Mouse (Mus musculus) left cerebral cortex, postnatal 36 days (tissue): ENCODE results near the gene Mydgf. TPM values are rescaled to one million over a fixed set of nuclear protein-coding genes. Genes with fewer than 3 reads are reported as not detected.

Source experiments
- DNase-seq, 2 experiments: peaks; one replicate each; pipeline ENCODE4 v3.0.0; 2021 to 2022; ENCODE audit warnings: low spot score in 2 of 2, mixed read lengths in 1 of 2
- intact Hi-C: fragments of 180-260 bp; cut with DNase I; formaldehyde crosslinking; loops from one replicate; pipeline ENCODE4 v1.15.1; 2025
- total RNA-seq, 2 experiments: library from RNA; stranded (reverse); gene quantifications; 2 replicates each; pipeline ENCODE4 v1.2.3; 2021

Gene Mydgf
- total RNA-seq, 2 experiments from 2014 or later: 39.7 to 43.9 TPM

DNA sequence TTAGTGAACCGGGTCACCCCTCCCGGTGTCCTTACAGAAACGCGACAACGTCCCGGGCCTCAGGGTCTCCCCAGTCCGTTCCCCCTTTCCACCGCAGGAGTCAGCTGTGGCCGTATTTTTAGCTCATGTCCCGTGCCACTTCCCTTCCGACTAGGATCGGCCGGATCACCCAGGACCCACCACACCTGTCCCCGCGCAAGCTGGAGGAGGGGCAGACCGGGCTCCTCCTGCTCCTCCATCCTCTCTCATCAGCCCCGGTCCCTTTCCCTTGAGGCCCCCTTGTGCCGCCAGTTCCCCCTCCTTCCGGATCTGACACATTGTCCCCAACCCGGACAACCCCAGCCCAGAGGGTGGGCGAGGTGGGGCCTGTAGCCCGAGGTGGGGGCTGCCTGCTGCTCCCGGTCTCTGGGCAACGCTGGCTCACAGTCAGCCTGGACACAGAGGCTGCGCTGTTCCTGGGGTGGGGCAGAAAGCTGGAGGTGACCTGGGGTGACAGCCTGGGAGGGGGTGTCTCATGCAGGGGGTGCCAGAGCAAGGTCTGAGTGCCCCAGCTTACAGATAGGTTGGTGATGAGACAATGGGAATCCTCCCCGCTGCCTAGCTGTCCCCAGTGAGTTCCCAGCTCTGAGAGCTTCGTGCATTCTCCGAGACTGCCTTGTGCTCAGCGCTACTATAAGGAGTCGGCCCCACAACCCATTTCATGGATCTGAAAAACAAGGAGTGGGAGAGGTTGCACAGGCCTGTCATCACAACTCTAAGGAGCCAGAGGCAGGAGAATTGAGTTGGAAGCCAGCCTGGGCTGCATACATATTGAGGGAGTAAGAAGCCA is 34.7 kb downstream of the Mydgf start:
- DNase-seq: no peak
- intact Hi-C loops: no loop called here

DNA sequence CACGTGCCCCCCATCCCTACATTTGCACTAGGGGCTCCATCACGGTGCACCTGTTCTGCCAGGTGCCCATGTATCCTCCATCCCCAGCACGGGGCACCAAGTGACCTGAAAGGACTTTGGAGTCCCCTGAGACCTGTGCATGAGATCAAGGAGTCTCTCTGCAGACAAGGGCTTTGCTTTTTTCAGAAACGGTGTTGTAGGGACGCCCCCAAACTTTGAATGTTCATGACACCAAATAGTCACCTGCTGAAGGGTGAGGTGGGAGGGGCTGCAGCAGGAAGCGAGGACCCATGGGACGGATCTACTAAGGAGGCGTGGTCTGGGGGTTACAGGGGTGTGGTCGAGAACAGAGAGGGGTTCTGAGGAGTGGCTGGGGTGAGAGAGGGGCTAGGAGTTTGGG is 35.4 kb downstream of the Mydgf start:
- intact Hi-C loops: no loop called here
- no peak for DNase-seq

DNA sequence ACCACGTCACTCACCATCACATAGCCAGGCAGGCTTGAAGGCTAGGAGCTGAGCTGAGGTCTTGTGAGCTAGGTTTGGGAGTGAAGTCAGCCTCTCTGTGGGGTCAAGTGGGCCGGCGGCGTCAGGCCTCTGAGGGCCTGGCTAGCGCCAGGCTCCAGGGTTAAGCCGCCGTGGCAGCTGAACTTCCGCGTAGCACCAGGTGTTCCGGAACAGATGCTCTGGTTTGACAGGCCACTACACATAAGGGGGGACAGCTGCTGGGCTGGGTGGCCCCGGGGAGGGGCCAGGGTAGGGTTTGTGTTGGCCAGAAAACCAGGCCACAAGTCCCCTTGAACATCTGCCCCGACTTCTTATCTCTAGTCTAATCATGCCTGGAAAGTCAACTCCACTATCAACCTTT is 36.3 kb downstream of the Mydgf start:
- intact Hi-C loops: no loop called here
- DNase-seq: no peak

DNA sequence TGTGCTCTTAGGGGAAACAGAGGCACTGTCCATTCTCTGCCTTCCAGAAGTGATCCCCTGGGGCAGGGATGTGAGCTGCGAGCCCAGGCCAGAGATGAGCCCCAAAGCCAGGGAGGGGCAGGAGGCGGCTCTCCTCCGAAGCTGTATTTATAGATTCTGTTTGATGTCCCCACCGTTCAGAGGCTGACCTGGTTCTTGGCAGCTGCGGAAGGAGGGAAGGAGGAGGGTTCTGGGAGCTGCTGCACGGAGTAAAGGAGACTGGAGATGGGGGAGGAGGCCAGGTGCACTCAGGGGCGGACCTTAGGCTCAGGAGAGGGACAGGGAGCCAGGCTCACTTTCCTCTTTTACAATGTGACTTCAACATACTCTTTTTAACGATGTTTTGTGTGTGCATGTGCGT is 37.6 kb downstream of the Mydgf start:
- intact Hi-C loops: no loop called here
- DNase-seq: no peak

DNA sequence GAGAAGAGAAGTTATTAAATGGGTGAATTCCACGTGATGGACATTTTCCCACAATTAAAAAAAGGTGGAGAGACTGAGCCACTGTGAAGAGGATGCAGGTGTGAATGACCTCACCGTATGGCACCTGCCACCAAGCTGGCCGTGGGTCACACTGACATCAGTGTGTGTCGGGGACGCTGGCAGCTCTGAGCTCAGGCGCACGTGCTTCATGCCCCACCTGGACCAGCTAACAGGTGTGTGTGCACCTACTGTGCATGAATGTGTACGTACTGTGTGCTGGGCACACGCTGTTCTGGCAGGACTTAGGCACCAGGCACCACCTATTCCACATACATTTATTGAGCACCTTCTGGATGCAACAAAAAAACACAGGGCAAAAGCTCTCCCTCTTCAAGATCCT is 39.2 kb downstream of the Mydgf start:
- no peak for DNase-seq
- intact Hi-C loops: no loop called here

DNA sequence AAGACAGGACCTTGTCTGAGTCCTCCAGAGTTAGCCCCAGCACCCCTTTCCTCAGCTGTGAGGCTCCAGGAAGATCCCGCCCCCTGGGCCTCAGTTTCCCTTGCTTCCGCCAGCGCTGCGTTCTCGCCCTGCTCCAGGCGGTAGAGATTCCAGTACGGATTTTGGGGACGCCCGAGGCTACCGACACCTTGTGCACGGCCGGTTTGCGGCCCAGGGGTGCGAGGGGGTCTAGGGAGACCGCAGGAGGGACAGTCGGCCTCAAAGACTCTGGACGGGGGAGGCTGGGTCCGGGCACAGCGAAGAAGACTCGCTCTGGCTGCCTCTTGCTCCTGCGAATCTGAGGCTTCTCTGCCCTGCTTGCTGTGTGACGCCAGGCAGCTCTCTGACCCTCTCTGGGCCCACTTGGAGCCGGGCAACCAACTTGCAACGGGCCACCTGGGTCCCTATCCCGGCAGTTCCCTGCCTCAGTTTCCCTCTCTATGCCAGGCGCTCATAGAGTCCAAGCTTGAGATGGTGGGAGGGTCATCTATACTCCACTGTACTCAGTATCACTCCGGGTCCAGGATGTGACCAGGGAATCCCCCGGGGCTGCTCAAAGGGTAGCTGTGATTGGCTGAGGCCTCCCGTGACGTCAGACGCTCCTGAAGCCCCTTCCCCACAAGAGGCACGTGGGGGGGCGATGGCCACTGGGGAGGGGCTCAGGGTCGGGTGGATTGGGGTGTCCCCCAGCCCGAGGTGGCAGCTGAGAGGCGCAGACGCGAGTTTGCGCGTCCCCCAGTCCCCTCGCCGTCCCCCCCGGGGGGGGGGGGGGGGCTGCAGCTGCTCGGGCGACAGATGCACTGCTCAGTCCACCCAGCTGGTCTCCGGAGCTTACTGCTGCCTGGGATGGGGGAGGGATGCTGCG is 41.8 kb downstream of the Mydgf start:
- DNase-seq: peak; percentile 69 to 74
- intact Hi-C loops: no loop called here

DNA sequence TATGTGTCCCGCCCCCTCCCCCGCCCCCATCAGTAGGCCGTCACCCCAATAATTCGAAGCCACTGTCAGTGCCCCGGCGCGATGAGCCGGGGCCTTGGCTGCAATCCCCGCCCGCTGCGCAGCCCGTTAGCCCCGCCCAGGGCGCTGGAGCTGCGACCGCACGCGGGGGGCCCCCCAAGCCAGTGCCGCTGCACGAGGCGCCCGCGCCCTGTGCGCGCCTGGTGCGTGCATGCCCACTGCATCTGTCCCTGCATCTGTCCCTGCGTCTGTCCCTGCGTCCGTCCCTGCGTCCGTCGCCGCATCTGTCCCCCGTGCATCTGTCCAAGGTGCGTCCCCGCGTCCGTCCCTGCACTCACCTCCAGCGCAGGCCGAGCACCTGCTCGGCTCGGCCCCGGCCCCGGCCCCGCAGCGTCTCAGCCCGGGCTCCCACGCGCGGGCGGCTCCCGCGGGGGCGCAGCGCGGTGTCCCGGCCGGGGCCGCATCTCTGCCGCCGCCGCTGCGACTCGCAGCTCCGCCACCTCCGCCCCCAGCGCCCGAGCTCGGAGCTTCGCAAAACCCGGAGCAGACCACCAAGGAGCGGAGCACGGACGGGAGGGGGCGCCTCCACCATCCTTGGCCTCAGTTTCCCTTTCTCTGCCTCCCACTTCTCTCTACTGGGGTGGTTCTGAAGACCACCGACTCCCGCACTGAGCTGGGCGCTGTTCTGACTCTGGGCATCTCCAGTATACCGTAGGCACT is 43.7 kb downstream of the Mydgf start, which contains the start of gene Sema6b:
Gene Sema6b (minus strand): TSS at position 486 of the 738 bp plus-strand sequence.
- intact Hi-C loops: no loop called here
- DNase-seq: peak; percentile 86 to 88

DNA sequence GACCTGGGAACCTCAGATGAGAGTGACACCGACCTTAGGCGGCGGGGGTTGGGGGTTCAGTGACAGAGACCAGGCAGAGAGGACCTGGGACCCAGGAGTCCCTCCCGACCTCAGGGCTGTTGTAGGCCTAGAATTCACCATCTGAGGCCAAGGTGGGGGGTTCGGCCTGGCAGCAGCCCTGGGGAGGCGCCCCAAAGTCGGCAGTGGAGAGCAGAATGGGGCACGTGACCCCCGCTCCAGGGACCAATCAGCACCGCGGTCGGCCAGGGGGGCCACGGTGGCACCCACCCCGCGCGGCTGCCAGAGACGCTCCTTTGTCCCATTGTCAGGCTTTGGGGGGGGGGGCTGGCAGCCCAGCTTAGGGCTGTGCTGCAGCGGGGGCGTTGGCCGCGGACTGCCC is 44.4 kb downstream of the Mydgf start:
- intact Hi-C loops: no loop called here
- DNase-seq: peak in 1 of 2 experiments; percentile 52

DNA sequence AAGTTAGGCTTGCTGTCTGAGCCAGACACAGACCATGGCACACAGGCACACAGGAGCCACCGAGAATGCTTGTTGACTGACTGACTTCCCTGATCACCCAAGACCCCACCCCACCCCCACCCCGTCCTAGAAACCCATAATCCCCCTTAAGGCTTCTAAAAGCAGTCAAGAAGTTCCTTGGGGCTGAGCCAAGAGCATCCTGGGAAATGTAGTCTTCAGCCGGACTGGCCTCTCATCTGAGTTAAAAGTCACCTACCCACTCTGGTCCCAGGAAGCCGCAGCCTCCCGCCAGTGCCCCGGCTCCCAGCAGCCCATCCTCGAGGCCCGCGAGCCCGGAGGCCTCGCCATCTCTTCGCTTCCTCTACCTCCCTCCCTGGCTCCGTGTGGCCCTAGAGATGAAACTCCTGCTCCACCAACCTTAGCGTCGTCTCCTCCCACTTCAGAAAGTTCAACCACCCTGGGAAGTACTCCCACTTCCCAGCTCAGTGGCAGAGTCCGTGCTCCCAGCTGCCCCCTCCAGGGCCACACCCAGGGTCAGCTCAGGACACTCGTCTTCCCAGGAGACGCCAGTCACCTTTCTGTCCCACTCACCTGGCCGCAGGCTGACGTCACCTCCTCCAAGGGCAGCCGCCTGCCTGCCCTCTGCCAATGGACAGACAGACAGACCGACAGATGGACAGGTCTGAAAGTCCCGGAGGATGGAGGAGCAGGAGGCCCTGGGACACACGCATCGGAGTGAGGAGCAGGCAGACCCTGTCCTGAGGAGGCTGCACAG is 45.7 kb downstream of the Mydgf start:
- no peak for DNase-seq
- intact Hi-C loops: no loop called here

DNA sequence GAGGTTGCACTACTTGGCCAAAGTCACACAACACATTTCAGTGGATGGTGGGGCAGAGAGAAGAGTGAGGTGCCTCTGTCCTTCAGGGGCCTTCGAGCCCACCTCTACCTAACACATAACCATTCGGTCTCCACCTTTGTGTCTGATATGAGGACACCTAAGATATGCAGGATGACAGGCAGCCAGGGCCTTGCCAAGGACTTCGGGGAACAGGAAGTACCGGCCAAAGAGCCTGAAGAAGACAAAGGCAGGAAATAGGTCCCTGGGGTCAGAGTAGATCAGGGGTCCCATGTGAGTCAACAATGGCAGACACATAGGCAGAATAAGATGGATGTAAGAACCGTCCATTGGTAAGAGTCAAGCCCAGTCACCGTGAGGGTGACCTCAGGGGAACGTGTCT is 47.2 kb downstream of the Mydgf start:
- intact Hi-C loops: no loop called here
- DNase-seq: no peak

DNA sequence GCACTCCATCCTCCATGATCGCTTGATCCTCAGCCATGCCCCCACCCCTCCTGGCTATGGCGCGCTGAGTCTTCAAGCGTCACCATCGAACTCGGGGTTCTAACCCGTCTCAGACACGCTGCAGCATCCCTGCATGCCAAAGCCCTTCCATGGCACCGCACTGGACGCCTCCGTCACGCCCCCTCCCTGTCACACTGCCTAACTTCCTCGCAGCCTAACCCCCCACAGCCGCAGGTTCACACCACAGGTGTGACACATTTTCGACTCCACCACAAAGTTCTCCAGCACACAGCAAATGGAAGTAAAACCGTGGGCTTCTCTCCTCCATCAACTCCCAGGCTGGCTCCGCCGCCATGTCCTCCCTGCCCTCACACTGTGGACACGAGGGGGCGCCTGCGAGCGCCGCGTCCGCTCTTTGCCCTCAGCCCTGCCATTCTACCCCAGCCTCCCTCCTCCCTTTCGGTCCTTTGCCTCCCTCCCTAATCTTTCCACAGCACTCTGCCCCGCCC is 49.2 kb downstream of the Mydgf start:
- peak in 1 of 2 experiments; percentile 48 for DNase-seq
- intact Hi-C loops: loop anchor here (2.0 to 5.0 kb wide), 2 partner anchors 24 to 123 kb away; partner anchors contain the start of gene Fem1a

DNA sequence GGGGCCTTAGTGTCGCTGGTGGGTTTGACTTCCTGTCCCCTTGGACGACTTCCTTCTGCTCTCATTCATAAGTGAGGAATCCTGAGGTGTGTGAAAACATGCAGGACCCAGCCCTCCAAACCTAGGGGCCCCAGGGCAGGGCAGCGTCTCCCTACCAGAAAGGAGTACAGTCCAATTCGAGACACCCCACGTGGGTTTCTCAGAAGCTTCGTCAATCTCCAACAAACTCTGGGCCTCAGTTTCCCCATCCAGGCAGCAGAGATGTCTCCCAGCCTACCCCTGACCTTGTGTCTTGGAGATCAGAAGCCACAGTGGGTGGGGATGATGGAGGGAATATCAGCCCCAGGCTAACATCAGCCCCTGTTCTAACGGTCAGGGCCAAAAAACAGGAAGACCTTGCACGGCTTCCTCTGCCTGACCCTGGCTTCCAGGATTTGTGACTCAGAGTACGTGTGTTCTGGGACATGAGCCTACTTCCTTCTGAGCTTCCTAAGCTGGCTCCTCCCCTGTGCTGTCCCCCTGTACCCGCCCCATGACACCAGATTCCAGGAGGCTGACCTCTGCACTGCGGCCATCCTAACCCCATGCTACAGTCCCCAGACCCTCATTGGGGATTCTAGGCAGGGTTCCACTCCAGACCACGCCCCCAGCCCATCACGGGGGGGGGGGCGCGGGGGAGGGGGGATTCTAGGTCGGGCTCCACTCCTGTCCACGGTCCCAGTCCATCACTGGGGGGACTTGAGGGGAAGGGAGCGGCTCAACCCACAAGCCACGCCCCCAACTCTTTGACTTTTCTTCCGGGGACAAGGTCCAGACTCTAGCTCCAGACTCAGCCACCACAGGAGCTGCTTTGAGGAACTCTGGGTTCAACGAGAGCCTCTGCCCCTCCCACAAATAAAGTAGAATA is 50.0 kb downstream of the Mydgf start:
- DNase-seq: no peak
- intact Hi-C loops: loop anchor here (2.0 to 5.0 kb wide), 2 partner anchors 25 to 124 kb away; partner anchors contain the start of gene Fem1a

DNA sequence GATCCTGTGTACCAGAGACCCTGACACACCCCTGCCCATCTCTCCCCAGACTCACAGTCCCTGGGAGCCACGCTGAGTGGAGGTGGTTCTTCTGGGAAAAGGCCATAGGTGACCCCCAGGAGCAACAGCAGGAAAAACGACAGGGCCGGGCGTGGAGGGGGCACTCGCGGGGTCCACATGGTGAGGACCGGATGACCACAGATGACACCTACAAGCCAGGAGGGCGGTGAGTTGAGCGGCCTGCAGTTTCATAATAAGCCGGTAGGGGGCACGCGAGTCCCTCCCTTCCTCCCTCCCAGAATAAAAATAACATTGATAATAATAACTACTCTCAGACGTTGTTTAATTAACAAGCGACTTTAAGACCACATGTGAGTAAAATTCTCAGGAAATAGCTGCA is 51.1 kb downstream of the Mydgf start:
- DNase-seq: no peak
- intact Hi-C loops: loop anchor here (5.0 kb wide), 1 partner anchor 125 kb away; the partner anchor contains the start of gene Fem1a

DNA sequence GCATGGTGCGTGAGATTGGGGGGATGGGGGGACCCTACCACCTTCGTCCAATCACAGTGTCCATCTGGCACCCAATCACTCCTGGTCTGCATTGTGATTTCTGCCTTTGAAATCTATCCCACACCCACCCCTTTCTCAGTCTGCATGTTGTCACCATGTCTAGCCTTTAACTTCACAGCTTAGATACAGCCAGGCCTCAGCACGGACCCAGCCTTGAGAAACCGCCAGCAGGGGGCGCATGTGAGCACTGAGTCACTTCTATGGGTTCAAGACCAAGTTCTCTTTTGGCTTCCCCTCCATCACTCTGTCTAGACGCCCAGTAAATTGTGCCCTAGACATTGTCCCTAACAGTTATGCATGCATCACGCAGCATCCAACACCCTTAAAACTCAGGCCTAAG is 51.9 kb downstream of the Mydgf start:
- peak in 1 of 2 experiments; percentile 46 for DNase-seq

DNA sequence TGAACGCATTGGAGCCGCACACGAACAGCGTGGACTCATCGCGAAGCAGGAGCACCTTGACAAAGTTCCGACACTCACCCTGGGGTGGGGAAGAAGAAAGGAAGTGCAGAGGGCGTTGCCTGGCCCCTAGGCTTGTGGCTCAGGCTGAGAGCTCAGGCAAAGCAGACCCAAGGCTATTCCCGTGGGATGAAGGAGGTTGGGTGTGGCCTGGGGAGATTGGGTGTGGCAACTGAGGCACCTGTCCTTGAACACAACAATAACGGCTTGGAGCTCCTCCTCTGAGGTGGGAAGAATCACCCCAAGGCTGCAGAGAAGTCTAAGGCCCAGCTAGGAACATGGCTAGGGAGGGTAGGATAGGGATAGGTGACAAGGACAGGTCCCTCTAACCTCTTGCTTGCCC is 52.6 kb downstream of the Mydgf start:
- intact Hi-C loops: loop anchor here (5.0 kb wide), 1 partner anchor 126 kb away; the partner anchor contains the start of gene Fem1a
- no peak for DNase-seq

More for the DNA sequence above, 51.9 kb downstream of the Mydgf start:
- intact Hi-C loops: loop anchor here (5.0 kb wide), 1 partner anchor 125 kb away; the partner anchor contains the start of gene Fem1a

DNA sequence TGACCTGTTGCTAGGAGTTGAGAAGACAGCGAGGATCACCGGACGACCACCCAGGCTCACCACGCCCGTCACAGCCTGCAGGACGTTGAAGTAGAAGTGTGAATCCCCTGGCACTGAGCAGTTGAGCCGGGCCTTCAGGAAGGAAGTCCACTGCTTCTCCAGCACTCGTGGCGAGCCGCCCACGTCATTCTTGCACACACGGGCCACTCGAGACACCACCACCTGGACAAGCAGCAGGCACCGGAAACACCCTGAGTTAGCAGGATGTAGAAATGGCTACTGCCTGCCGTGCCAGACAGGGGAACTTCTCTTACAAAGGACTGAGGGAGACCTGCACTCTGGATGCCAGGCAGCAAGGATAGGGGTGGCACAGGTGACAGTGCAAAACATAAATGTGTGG is 55.5 kb downstream of the Mydgf start:
- intact Hi-C loops: no loop called here

DNA sequence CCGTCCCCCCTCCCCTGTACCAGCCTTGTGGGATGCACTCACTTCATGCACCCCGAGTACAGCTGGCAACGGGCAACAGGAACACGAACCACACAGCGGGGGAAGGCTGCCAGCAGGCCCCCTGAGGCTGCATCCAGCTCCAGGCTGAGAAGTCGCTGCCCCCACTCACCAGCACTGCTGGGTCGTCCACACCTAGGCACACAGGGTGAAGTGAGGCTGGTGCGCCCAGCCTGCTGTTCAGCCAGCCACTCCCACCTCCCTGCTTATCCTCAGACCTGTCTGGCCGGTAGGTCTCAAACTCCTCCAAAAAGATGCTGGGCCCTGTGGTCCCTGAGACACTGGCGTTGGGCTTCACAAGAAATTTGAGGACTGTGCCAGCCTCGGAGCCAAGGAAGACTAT is 57.5 kb downstream of the Mydgf start:
- intact Hi-C loops: no loop called here
- no peak for DNase-seq

More for the DNA sequence above, 55.5 kb downstream of the Mydgf start:
- DNase-seq: no peak
